Mouse (Mus musculus) neural tube, embryonic 13.5 days (tissue): Measurements from ENCODE around the gene Tmprss11c. TPM values are rescaled to one million over a fixed set of nuclear protein-coding genes. Genes with fewer than 3 reads are reported as not detected.

Source experiments
- ATAC-seq: fragments of 200-750 bp; cut with Nextera tagmentation; 2 replicates; pipeline ENCODE4 v1.8.0; 2017; ENCODE audit warnings: low read depth, mild to moderate bottlenecking, moderate TSS enrichment, moderate library complexity
- H3K27ac ChIP-seq: fragments of 300-500 bp; sonication (generic); replicated peaks from 2 replicates; pipeline ENCODE4 v1.5.1; 2015; ENCODE audit warnings: moderate library complexity, mild to moderate bottlenecking, inconsistent platforms
- H3K27me3 ChIP-seq: fragments of 300-500 bp; sonication (generic); 2 replicates; pipeline ENCODE4 v1.6.1; 2015; ENCODE audit warnings: mild to moderate bottlenecking, inconsistent platforms
- H3K36me3 ChIP-seq: fragments of 300-500 bp; sonication (generic); 2 replicates; pipeline ENCODE4 v1.6.1; 2015; ENCODE audit warnings: mild to moderate bottlenecking, inconsistent platforms
- H3K4me1 ChIP-seq: fragments of 300-500 bp; sonication (generic); replicated peaks from 2 replicates; pipeline ENCODE4 v1.6.1; 2015; ENCODE audit warnings: inconsistent platforms
- H3K4me2 ChIP-seq: fragments of 300-500 bp; sonication (generic); 2 replicates; pipeline ENCODE4 v1.6.1; 2015; ENCODE audit warnings: inconsistent platforms, mild to moderate bottlenecking, moderate library complexity
- H3K4me3 ChIP-seq: fragments of 300-500 bp; sonication (generic); 2 replicates; pipeline ENCODE4 v1.5.1; 2015; ENCODE audit warnings: mild to moderate bottlenecking, inconsistent platforms
- H3K9ac ChIP-seq: fragments of 300-500 bp; sonication (generic); 2 replicates; pipeline ENCODE4 v1.6.1; 2015; ENCODE audit warnings: moderate library complexity, mild to moderate bottlenecking, inconsistent platforms
- H3K9me3 ChIP-seq: fragments of 300-500 bp; sonication (generic); 2 replicates; pipeline ENCODE4 v1.6.1; 2016; ENCODE audit warnings: inconsistent platforms
- WGBS: fragments of 180-500 bp; shearing (Covaris S2); methylation state at CpG from one replicate; pipeline ENCODE4 v1.1.7; 2015; 5-methylcytosine and 5-hydroxymethylcytosine counted together
- polyA plus RNA-seq: library from polyadenylated mRNA; unstranded; fragments of >200 nt; fragmentation: Nextera tagmentation; extraction: Ambion mirVana; gene quantifications from 2 replicates; pipeline ENCODE4 v1.2.1, GENCODE M21; 2015

Gene Tmprss11c
- polyA plus RNA-seq, 1 experiment from 2014 or later = not detected

GRCm38 (mm10) chr5:86187441-86187840 is 101.7 kb downstream of the Tmprss11c start:
- Histone ChIP-seq H3K4me3 (no peak overlapping the region), H3K27ac (no peak overlapping the region), H3K9me3 (no peaks in the 10 kb centered on the region), H3K4me1 (no peaks in the 10 kb centered on the region), H3K27me3 (no peaks in the 10 kb centered on the region), H3K4me2 (no peak overlapping the region), H3K36me3 (no peaks in the 10 kb centered on the region), H3K9ac (no peak overlapping the region)
- 81% methylated on average over 6 of the region's 6 CpGs for WGBS
- ATAC-seq = no peak

Other genes starting within 250 kb of the Tmprss11c start
- 36.0 and 40.5 TPM in 2 replicates for gene Cenpc1, start 223.7 kb downstream of the Tmprss11c start, polyA plus RNA-seq
- gene Stap1, start 217.6 kb downstream of the Tmprss11c start, polyA plus RNA-seq = 0.19 and 0.31 TPM in 2 replicates
- 13.0 and 14.7 TPM in 2 replicates for gene Uba6, start 116.5 kb downstream of the Tmprss11c start, polyA plus RNA-seq
- not detected in 2 replicates for gene Gnrhr, start 91.4 kb downstream of the Tmprss11c start, polyA plus RNA-seq
- gene Tmprss11d, start 84.1 kb upstream of the Tmprss11c start, polyA plus RNA-seq = not detected in 2 replicates
- not detected in 2 replicates for gene Tmprss11a, start 179.7 kb upstream of the Tmprss11c start, polyA plus RNA-seq
- not detected in 2 replicates for gene Tmprss11g, start 229.3 kb upstream of the Tmprss11c start, polyA plus RNA-seq